Mouse (Mus musculus) heart, postnatal 0 days (tissue): ENCODE measurements at regions not wholly inside any gene's neighbourhood (a gene's known extent, or its start where the extent isn't known, plus 50 kb on each side); places are given as distances from the start of the nearest gene placed in this dataset.

Experiments used
- CTCF ChIP-seq: IDR thresholded peaks from 2 replicates; pipeline ENCODE4 v1.5.1; 2016; ENCODE audit warnings: antibody characterized with exemption, control low read depth, low read depth
- EP300 ChIP-seq: IDR thresholded peaks from 2 replicates; pipeline ENCODE4 v1.6.1; 2016; ENCODE audit warnings: antibody characterized with exemption, low read depth

- no peak for TF ChIP-seq EP300
- no peak for TF ChIP-seq CTCF
These were observed 79.4 kb upstream of the Npy start for GRCm38 (mm10) chr6:49743157-49743556.
